Mouse (Mus musculus) liver, adult 2 months (tissue): Measurements from ENCODE around the gene Lce1f.
"Not testable (repeated sequence)": the region's sequence is repeated elsewhere in the genome, so short reads cannot be mapped to it uniquely, and the experiment has no call there.

Source experiments
- CTCF ChIP-seq: fragments of 200-500 bp; IDR thresholded peaks from 2 replicates; pipeline ENCODE4 v1.5.1; 2011; ENCODE audit warnings: low read depth, low read length, control low read depth
- POLR2A ChIP-seq: fragments of 200-500 bp; IDR thresholded peaks from 2 replicates; pipeline ENCODE4 v1.6.1; 2011; ENCODE audit warnings: low read length, control low read depth; ENCODE audit not compliant: insufficient read depth; ENCODE audit errors: extremely low read depth

DNA sequence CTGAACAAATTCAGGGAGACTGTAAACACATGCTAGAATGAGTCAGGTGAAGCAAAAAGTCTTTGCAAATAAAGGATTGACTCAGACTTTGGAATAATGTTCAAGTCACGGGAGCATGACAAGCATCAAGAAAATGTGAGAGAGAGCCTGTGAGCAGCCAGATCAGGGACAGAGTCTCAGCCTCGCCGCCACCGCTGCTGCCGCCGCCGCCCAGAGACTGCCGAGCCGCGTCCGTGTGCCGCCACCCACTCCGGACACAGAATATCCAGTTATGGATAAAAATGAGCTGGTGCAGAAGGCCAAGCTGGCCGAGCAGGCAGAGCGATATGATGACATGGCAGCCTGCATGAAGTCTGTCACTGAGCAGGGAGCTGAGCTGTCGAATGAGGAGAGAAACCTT, 31.0 kb downstream of the Lce1f start:
- TF ChIP-seq CTCF, POLR2A: not testable (repeated sequence)
